Mouse (Mus musculus): ENCODE results near the gene Hist1h2an.
"Not testable (repeated sequence)": the region's sequence is repeated elsewhere in the genome, so short reads cannot be mapped to it uniquely, and the experiment has no call there.

- TF ChIP-seq CTCF (IDR thresholded peaks at IDR 0.05; ENCODE audit: control insufficient read depth, insufficient read depth, insufficient replicate concordance, low read depth, low read length); POLR2A (IDR thresholded peaks at IDR 0.05; ENCODE audit: control insufficient read depth, low read depth, low read length): not testable (repeated sequence)
Observed at GRCm38 (mm10) chr13:21812092-21812491, 25.1 kb upstream of the Hist1h2an start.
